Mouse (Mus musculus) c-Kit-positive CD71-positive TER-119-positive erythroid progenitor cells, embryonic 14.5 days (primary cell): ENCODE measurements around the gene Phkb.

Experiments
- DNase-seq: peaks from one replicate; pipeline ENCODE4 v3.0.0-alpha.2; 2013; ENCODE audit warnings: low spot score

Gene Phkb

DNA sequence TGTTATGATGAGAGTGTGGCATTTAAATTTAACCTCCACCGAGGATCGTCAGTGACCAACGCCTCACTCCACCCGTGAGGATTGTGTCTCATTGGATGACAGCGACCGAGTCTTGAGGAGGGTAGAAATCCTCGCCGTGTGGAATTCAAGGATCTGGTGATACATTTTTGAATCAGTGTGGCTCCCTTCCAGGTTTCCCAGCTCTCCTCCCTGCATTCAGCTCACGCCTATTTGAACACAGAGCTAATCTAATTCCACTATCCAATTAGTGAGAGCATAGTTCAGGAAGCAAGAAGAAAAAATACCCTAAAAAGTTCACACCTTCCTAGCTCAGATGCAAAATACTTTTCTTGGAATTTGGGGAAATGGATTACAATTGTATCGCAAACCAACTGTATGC lies 249.9 kb downstream of the Phkb start:
- no peak for DNase-seq
